In genomic region chr1:15007663-15008344, GRCm38 (mm10) we compare ENCODE assay signal across 8 mouse cellular contexts.
DNase-seq lines count a peak whose midpoint lies in the region; ATAC-seq and TF ChIP-seq lines count a peak whose summit lies in the region.

No protein-coding gene starts in this region.

- peak; percentile 91 for ATAC-seq in forebrain, embryonic 13.5 days
- ATAC-seq in neural tube, embryonic 13.5 days (ENCODE audit: low read depth), result 0 out of 2 replicates have a peak, but pooled peaks have one; percentile 69
- no peak for ATAC-seq in inflammation-experienced regulatory T-cells, adult 6 months

- TF ChIP-seq CTCF in layer of hippocampus, adult 2 months (conservative IDR thresholded peaks at IDR 0.05), result peak; percentile 93

- no peaks in the 10 kb centered on the region for H3K9me3 ChIP-seq in forebrain, embryonic 13.5 days (replicated peaks)
- no peaks in the 10 kb centered on the region for H3K9me3 ChIP-seq in neural tube, embryonic 13.5 days

- peak in 1 of 2 experiments; percentile 30 for DNase-seq in layer of hippocampus, adult 2 months (ENCODE audit: low spot score in 2 of 2)
- no peak for DNase-seq in layer of hippocampus, adult 11-12 months (ENCODE audit: low spot score)
- peak; percentile 9 for DNase-seq in Muller cell, postnatal 12 days (ENCODE audit: inconsistent ontology term)
- no peak for DNase-seq in urinary bladder, postnatal 4 days (ENCODE audit: low spot score in 2 of 2)
- no peak for DNase-seq in gastrocnemius, postnatal 25 days

- H3K27me3 ChIP-seq in forebrain, embryonic 13.5 days, result no peaks in the 10 kb centered on the region
- H3K27me3 ChIP-seq in neural tube, embryonic 13.5 days, result no peaks in the 10 kb centered on the region

- H3K4me2 ChIP-seq in forebrain, embryonic 13.5 days, result no peak overlapping the region
- no peak overlapping the region for H3K4me2 ChIP-seq in neural tube, embryonic 13.5 days

- H3K4me1 ChIP-seq in forebrain, embryonic 13.5 days, result no peaks in the 10 kb centered on the region
- H3K4me1 ChIP-seq in neural tube, embryonic 13.5 days (replicated peaks), result no peaks in the 10 kb centered on the region

- H3K4me3 ChIP-seq in layer of hippocampus, adult 2 months, result no peak overlapping the region
- no peak overlapping the region for H3K4me3 ChIP-seq in forebrain, embryonic 13.5 days
- H3K4me3 ChIP-seq in neural tube, embryonic 13.5 days, result no peak overlapping the region

- H3K9ac ChIP-seq in forebrain, embryonic 13.5 days, result no peak overlapping the region
- H3K9ac ChIP-seq in neural tube, embryonic 13.5 days, result no peak overlapping the region

- WGBS in forebrain, embryonic 13.5 days, result 2% methylated on average over 3 of the region's 3 CpGs
- WGBS in neural tube, embryonic 13.5 days, result 2% methylated on average over 3 of the region's 3 CpGs

- H3K27ac ChIP-seq in layer of hippocampus, adult 2 months, result no peak overlapping the region
- no peak overlapping the region for H3K27ac ChIP-seq in forebrain, embryonic 13.5 days
- no peak overlapping the region for H3K27ac ChIP-seq in neural tube, embryonic 13.5 days (replicated peaks)

- no peaks in the 10 kb centered on the region for H3K36me3 ChIP-seq in forebrain, embryonic 13.5 days (ENCODE audit: poor library complexity, severe bottlenecking)
- H3K36me3 ChIP-seq in neural tube, embryonic 13.5 days, result no peaks in the 10 kb centered on the region
